Mouse (Mus musculus): ENCODE results near the gene Btrc.
"Not testable (repeated sequence)": the region's sequence is repeated elsewhere in the genome, so short reads cannot be mapped to it uniquely, and the experiment has no call there.

Btrc gene

DNA sequence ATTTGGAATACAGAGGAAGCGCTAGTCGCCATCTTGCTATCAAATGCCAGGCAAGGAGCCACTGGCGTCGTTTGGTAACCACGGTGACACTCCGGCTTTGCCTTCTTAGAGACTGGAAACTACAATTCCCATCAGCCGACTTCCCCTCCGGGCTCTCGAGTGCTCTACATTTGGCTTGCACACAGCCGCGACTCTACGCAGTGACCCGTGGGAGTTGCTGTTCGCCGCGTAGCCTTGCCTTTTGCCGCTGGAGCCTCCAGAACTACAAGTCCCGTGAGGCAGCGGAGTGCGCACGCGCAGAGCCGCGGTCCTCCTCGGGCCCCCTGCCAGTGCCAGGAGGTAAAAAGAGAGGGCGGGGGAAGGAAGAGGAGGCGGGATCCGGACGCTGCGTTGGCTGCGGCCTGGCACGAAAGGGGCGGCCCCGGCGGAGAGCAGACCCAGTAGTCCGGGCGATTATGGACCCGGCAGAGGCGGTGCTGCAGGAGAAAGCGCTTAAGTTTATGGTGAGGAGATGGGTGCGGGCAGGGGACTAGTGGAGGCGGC, at the start of gene Btrc:
TSS of gene Btrc (plus strand) at position 351 of the 543 bp plus-strand sequence.
- DNase-seq (ENCODE audit: low spot score): peak; percentile 100

GRCm38 (mm10) chr19:45317473-45317882, 46.1 kb upstream of the Btrc start:
- peak; percentile 34 for DNase-seq (ENCODE audit: low spot score)

DNA sequence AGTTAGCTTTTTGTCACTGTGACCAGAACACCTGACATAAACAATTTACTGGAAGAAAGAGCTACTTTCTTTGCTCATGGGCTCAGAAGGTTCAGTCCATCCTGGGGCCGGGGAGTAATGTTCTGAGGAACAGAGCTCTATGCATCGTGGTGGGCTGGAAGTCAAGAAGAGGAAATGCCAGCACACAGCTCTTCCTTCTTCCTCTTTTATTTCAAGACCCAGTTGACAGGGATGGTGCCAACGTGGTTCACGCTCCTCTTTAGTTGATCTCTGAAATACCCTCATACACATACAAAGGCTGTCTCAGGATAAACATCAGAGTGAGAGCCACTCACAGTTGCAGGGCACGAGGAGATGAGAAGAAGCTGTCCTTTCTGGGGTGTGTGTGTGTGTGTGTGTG, 42.5 kb upstream of the Btrc start:
- DNase-seq (ENCODE audit: low spot score): no peak

DNA sequence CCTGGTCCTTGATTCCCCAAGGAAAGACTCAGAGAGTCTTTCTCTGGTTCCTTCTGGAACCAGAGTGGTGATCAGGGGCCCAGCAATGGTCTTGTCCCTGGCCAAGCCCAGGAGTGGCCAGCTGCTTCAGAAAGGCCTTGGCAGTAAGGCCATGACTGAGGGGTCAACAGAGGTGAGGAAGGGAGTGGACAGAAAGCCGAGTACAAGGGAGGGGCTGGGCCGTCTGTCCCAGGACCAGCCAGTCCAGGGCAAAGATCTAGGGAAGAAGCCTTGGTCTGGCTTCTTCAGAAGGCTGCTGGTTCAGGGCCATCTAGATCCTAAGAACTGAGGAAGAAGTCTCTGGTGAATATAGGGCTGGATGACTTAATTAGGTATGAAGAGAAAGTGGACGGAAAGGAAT, 34.5 kb upstream of the Btrc start:
- no peak for DNase-seq (ENCODE audit: low spot score)

DNA sequence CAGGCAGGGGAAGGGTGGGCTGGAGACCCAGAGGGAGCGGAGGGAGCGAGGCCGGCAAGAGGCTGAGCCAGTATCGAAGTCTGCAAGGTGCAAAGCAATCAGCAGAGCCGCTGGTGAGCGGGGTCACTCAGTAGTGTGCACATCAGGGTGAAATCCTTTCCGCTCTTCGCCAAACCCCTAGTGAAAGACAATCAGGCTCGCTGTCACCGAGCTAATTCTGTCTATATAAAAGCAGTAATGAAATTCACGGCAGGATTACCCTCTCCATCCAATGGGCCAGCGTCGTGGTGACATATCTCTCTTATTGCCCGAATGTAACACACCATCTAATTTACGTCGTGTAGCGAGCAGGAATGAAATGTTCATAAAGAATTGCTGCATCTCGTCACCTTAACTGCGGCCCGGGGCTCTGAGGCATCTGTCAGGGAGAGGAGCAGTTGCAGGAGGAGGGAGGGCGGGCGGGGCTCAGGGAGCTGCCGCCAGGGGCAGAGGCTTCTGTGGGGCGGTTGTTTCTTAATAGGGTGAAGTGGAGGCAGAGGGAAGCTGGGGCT, 33.7 kb upstream of the Btrc start:
- peak; percentile 38 for DNase-seq (ENCODE audit: low spot score)

DNA sequence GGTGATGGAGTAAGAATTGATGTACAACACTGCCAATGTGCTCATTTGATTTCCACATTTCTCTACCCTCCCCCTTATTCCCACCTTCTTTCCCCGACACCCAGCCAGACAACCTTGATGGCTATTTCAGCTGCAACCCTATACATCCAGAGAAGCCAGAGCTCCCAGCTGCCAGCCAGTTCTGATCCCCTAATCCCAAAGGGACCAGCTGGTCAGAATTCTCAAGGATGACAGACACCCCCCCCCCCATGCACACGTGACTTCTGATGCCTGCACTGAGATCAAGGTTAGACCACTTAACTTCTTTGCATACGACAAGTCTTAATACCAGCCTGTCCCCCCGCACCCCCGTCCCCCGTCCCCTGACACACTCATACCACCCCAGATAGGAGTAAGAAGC, 26.8 kb upstream of the Btrc start:
- DNase-seq (ENCODE audit: low spot score): no peak

GRCm38 (mm10) chr19:45338182-45338581, 25.4 kb upstream of the Btrc start:
- DNase-seq (ENCODE audit: low spot score): no peak

- no peak for DNase-seq (ENCODE audit: low spot score)
These were observed 19.6 kb upstream of the Btrc start for GRCm38 (mm10) chr19:45343941-45344340.

- DNase-seq (ENCODE audit: low spot score): no peak
These were observed 15.3 kb upstream of the Btrc start for GRCm38 (mm10) chr19:45348188-45348587.

GRCm38 (mm10) chr19:45350456-45350855, 13.1 kb upstream of the Btrc start:
- DNase-seq (ENCODE audit: low spot score): no peak

DNA sequence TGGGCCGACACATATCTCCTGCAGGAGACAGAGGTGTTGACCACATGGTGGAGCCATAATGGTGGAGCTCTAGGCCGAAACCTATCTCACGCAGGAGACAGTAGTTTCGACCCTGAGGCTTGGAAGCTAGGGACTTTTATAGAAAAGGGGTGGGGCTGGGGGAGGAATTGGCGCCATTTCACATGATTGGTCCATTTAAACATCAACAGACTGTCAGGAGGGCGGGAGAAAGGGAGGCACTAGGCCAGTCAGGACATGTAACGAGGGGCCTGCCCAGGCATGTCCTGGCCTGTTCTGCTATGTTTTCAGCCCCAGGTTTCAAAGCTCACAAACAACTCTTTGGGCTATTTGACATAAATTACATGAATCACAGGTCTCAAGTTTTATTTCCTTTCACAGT, 10.8 kb upstream of the Btrc start:
- not testable (repeated sequence) for DNase-seq (ENCODE audit: low spot score)

DNA sequence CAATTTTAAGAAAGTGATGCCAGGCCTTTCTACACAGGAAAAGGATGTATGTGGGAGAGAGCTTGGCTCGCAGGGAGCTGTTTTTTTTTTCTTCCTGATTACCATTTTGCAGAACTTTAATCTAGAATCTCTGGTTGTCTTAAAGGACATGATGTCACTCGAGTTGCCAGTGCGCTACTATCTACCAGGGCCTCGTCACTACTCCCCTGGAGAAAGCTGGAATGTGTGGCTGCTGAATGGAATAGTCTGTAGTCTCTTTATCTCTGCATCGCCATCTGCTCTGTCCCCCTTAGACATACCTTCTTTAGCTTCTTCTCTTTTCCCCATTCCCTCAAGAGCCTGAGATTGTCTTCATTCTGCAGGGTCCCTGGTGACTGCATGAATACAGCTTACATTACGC, 7.9 kb upstream of the Btrc start:
- DNase-seq (ENCODE audit: low spot score): no peak

DNA sequence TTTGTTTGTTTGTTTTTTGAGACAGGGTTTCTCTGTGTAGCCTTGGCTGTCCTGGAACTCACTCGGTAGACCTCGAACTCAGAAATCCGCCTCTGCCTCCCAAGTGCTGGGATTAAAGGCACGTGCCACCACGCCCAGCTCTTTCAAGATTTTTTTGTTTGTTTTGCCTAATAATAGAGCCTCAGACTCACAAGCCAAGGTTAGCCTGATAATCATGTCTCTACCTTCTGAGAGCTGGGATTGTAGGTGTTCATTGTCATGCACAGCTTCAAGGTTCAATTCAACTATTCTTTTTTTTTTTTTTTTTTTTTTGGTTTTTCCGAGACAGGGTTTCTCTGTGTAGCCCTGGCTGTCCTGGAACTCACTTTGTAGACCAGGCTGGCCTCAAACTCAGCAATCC, 6.7 kb upstream of the Btrc start:
- not testable (repeated sequence) for DNase-seq (ENCODE audit: low spot score)

GRCm38 (mm10) chr19:45360486-45360885, 3.0 kb upstream of the Btrc start:
- no peak for DNase-seq (ENCODE audit: low spot score)

GRCm38 (mm10) chr19:45363933-45364391, 428 bp downstream of the Btrc start:
- no peak for DNase-seq (ENCODE audit: low spot score)

DNA sequence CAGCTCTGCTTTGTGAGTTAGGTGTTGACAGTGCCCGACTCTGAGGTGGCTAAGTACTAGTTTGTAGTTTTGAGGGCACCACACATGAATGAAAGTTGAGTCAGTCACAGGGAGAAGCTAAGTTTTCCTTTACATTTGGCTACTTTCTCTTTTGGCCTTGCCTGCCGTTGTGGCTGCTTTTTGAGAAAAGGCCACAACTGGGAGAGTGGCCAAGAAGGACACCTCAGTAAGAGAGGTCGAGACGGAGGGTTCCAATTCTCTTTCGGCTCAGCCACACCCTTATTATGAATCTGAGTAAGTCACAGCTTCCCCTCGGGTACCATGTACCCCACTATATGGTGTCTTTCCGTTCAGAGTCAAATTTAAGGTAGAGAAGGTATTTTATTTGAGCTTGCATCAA, 3.1 kb downstream of the Btrc start:
- DNase-seq (ENCODE audit: low spot score): no peak

GRCm38 (mm10) chr19:45384815-45385214, 21.3 kb downstream of the Btrc start:
- DNase-seq (ENCODE audit: low spot score): not testable (repeated sequence)

- DNase-seq (ENCODE audit: low spot score): no peak
These were observed 25.0 kb downstream of the Btrc start for GRCm38 (mm10) chr19:45388551-45388950.

DNA sequence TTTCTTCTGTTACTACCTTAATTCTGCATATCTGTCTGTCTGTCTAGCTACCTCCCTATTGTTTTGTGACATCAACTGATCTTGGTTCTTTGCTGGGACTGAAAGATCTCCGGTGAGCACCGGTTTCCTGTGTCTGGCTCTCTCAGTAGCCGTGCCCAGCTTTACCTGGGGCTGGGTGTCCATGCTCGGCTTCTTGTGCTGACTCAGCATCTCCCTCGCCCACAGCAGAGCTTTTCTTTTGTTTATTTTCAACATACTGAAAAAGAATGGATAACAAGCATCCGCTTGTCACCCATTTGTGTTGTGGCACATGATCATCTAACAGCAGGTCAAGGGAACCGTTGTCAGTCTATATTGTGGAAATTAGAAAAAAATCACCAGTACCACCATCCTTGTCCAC, 30.5 kb downstream of the Btrc start:
- no peak for DNase-seq (ENCODE audit: low spot score)

DNA sequence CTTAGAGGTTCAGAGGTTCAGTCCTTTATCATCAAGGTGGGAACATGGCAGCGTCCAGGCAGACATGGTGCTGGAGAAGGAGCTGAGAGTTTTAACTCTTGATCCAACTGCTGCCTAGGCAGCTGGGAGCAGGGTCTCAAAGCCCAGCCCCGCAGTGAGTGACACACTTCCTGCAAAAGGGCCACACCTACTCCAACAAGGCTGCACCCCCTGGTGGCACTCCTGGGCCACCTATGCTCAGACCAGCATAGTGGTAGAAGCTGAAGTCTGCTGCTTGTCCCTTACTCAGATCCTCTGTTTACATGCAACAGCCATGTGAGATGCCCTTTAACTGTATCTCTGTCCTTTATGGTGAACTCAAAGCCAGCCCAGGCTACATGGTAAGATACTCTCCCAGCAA, 47.5 kb downstream of the Btrc start:
- no peak for DNase-seq (ENCODE audit: low spot score)

DNA sequence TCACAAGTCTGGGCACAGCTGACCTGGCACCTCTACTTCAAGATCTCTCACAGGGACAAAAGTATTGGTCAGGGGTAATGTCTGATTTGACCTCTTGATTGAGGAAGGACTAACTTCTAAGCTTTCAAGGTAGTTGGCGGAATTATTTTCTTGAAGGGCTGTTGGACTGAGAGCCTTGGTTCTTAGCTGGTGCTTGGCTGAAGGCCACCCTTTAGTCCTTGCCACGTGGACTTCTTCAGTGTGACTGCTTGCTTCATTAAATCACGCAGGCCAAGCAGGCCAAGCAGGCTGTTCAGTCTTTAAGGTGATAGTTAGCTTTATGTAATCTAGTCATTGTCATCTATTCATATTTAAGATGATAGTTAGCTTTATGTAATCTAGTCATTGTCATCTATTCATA, 49.2 kb downstream of the Btrc start:
- DNase-seq (ENCODE audit: low spot score): no peak

GRCm38 (mm10) chr19:45413966-45414365, 50.4 kb downstream of the Btrc start:
- no peak for DNase-seq (ENCODE audit: low spot score)

GRCm38 (mm10) chr19:45417601-45418000, 54.1 kb downstream of the Btrc start:
- DNase-seq (ENCODE audit: low spot score): no peak

DNA sequence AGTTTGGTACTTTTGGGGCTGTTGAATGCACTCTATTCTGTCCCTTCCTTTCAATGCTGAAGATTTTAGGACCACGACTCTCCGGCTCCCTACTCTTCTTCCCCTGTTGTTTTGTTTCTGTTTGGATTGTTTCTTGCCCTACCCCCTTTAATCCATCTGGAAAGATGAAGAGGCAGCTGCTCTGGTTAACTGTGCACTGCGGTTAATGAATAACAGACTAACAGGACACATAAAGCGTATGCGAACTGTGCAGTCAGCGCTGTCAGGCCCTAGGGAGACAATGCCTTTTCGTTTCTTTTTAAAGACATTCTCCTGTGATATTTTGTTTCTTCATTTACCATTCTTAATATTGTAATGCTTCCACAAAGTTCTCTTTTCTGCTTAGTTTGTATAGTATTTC, 58.7 kb downstream of the Btrc start:
- peak; percentile 46 for DNase-seq (ENCODE audit: low spot score)
